Mouse (Mus musculus): ENCODE results near the gene Gm960.
A peak's percentile ranks its signal among the peaks of the same experiment; 100 is the strongest.

Gene Gm960

DNA sequence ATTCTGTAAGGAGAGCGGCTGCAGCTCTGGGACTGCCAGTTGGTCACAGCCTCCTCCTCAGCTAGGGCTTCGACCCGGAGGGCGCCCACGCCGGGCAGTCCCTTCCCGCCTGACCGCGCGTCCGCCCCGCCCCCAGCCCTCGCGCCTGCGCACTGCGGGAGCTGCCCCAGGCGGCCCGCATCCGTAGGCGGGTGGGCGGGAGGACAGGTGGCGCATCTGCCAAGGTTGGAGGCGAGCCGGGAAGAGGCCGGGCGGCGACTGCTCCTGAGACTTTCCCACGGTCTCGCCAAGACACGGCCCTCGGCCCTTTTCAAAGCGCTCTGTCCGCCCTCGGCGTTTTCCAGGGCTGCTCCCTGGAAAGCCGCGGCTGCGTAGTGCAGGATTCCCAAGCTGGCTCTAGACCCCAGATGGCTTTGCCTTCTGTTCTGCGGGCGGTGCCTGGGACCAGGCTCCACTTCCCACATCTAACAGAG lies at the start of gene Gm960:
TSS of gene Gm960 (minus strand) at position 464 of the 473 bp plus-strand sequence.
- DNase-seq (ENCODE audit: inconsistent ontology term), result peak; percentile 90

DNA sequence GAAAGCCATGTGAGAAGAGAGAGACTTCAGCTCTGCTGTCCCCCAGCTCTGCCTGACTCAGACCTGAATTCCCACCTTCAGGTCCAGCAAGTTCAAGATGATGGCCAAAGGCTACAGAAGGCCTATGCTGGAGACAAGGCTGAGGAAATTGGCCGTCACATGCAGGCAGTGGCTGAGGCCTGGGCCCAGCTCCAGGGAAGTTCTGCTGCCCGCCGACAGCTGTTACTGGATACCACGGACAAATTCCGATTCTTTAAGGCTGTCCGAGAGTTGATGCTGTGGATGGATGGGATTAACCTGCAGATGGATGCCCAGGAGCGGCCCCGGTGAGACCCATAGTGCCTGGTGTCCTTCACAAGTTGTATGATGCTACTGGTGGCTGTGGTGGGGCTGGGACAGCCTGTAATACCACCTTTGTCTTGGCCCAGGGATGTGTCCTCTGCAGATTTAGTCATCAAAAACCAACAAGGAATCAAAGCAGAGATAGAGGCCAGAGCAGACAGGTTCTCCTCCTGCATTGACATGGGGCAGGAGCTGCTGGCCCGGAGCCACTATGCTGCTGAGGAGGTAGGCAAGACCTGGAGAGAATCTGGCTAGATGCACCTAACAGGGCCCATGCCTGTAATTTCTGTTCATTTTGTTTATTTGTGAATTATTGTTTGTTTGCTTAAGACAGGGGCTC lies 49.3 kb upstream of the Gm960 start:
- DNase-seq (ENCODE audit: inconsistent ontology term), result no peak

DNA sequence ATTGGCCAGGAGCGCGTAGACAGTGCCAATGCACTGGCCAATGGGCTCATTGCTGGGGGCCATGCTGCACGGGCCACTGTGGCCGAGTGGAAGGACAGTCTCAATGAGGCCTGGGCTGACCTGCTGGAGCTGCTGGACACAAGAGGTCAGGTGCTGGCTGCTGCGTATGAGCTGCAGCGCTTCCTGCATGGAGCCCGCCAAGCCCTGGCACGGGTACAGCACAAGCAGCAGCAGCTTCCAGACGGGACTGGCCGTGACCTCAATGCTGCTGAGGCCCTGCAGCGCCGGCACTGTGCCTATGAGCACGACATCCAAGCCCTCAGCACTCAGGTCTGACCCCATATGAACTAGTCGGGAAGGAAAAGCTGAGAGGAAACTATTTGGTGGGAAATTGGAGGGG lies 48.1 kb upstream of the Gm960 start:
- peak; percentile 39 for DNase-seq (ENCODE audit: inconsistent ontology term)

DNA sequence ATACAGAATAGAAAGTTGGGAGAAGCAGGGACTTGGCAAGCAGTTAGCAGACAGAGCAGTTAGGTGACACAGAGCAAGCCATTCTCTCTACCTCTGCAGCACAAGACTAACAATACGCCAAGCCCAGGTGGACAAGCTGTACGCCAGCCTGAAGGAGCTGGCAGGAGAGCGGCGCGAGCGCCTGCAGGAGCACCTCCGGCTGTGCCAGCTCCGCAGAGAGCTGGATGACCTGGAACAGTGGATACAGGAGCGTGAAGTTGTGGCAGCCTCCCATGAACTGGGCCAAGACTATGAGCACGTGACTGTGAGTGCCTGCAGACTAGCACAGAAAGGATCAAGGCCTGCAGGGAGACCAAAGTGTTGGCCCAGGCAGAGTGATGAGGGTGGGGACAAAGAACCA lies 47.2 kb upstream of the Gm960 start:
- no peak for DNase-seq (ENCODE audit: inconsistent ontology term)

DNA sequence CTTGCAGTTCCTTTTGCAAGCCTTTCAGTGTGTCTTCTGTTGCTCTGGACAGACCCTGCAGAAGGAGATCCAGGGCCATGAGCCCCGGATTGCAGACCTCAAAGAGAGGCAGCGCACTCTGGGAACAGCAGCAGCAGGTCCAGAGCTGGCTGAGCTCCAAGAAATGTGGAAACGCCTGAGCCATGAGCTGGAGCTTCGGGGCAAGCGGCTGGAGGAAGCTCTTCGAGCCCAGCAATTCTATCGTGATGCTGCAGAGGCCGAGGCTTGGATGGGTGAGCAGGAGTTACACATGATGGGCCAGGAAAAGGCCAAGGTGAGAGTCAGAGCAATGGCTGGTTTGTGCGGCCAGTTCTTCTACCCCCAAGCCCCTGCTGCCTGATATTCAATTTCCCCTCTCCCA lies 46.6 kb upstream of the Gm960 start:
- DNase-seq (ENCODE audit: inconsistent ontology term), result peak; percentile 35

DNA sequence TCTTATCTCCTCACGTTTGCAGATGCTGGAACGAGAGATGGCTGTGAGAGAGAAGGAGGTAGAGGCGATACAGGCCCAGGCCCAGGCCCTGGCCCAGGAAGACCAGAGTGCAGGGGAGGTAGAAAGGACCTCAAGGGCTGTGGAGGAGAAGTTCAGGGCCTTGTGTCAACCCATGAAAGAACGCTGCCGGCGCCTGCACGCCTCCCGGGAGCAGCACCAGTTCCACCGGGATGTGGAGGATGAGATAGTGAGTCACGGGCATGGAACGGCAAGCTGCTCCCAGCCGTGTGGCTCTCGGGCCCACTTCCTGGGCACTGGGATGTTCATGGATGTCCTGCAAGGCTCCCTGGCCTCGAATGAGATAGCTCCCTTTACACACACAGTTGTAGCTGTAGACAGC lies 45.6 kb upstream of the Gm960 start:
- DNase-seq (ENCODE audit: inconsistent ontology term), result no peak

DNA sequence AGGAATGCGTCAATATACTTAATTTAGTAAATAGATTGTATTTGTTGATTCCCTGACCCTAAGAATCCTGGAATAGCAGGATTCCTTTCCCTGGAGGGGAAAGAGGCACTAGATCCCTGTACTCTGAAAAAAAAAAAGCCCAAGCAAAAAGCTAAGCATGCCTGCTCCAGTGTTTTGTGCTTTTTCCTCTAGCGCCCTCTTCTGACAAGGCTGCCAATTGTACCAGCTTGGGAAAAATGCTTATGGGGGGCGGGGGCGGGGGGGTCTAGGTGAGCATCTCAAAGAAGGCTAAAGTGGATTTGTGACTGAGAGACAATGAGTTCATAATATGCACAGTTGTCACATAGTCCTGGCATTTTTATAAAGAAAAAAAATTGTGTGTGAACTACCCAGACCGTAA lies 45.1 kb upstream of the Gm960 start:
- peak; percentile 33 for DNase-seq (ENCODE audit: inconsistent ontology term)

DNA sequence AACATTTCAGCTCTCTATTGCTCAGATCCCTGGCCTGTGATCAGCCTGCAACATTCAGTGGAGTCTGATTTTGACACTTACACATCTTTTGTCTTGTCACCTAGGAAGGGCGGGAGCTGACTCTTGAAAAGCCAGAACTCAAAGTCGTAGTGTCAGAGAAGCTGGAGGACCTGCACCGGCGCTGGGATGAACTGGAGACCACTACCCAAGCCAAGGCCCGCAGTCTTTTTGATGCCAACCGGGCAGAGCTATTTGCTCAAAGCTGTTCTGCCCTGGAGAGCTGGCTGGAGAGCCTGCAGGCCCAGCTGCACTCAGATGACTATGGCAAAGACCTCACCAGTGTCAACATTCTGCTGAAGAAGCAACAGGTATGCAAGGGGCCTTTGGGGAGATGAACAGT lies 43.8 kb upstream of the Gm960 start:
- DNase-seq (ENCODE audit: inconsistent ontology term), result no peak

DNA sequence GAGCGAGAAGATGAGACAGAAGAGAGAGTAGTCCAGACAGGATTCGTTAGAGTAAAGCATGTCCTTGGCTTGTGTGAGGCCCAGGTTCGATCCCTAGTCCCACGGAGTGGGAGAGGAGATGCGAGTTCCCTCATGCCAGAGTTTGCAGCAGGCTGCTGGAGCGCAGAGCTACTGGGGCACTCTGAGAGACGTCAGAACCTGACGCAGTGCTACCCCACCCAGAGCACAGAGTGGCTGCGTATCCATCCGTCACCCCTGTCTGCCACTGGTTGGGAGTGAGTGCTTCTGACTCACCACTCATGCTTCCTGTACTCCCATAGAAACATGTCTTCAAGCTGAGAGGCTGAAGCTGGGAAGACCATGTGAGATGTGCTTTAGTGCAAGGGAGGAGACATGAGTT lies 43.0 kb upstream of the Gm960 start:
- no peak for DNase-seq (ENCODE audit: inconsistent ontology term)

DNA sequence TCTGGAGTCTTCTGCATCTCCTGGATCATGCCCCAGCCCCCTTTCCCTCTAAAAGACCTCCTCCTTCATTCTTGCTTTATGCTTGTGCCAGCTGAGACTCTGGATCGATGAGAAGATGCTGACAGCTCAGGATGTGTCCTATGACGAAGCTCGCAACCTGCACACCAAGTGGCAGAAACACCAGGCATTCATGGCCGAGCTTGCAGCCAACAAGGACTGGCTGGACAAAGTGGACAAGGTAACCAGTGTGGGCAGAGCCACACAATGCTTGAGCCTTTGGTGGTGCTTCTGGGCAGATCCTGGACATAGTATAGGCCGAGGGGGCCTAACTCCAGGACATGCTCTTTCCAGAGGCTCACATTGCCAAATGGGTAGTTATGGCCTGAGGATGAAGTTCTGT lies 41.3 kb upstream of the Gm960 start:
- DNase-seq (ENCODE audit: inconsistent ontology term), result no peak

DNA sequence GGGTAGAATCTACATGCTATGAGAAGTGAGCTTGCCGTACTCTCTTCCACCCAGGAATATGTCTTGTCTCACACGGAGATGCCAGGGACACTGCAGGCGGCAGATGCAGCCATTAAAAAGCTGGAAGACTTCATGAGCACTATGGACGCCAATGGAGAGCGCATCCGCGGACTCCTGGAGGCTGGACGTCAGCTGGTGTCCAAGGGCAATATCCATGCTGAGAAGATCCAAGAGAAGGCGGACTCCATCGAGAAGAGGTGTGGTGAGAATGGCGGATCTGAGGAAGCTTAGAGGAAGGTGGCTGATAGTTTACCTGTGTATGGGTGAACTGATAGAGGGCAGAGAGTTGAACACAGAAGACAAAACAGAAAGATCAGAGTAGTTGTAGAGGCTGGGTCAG lies 40.6 kb upstream of the Gm960 start:
- no peak for DNase-seq (ENCODE audit: inconsistent ontology term)

DNA sequence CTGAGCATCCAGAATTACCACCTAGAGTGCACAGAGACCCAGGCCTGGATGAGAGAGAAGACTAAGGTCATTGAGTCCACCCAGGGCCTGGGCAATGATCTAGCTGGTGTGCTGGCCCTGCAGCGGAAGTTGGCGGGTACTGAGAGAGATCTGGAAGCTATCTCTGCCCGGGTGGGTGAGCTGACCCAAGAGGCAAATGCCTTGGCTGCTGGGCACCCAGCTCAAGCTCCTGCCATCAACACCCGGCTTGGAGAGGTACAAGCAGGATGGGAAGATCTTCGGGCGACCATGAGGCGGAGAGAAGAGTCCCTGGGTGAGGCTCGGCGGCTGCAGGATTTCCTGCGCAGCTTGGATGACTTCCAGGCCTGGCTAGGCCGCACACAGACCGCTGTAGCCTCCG lies 39.4 kb upstream of the Gm960 start:
- no peak for DNase-seq (ENCODE audit: inconsistent ontology term)

DNA sequence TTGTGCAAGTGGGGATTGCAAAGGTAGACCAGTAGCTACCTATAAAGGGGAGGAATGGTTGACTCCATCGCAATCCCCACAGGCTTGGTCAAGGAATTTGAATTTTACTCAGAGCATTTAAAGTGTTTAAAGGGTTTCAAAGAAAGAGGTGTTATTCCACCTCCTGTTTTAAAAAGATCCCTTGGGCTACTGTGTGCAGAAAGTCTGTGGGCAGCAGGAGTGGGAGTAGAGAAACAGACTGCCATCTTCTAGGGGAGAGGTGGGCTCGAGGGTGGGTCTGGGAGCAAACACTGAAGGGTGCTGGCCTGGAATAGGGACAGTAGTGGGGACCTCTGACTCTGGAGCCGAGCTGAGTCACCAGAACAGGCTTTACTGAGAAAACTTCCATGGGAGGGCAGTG lies 34.6 kb upstream of the Gm960 start:
- no peak for DNase-seq (ENCODE audit: inconsistent ontology term)

DNA sequence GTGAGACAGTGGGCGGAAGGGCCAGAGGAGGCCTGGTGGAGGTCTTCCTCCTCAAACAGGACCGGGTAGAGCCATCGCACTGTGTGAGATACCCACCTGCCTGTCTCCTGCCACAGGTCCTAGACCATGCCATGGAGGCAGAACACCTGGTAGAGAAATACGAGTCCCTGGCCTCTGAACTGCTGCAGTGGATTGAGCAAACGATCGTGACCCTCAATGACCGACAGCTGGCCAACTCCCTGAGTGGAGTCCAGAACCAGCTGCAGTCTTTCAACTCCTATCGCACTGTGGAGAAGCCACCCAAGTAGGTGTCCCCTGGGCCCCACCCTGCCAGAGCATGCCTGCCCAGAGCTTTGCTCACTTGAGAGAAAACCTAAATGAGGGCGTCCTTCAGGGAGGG lies 30.7 kb upstream of the Gm960 start:
- no peak for DNase-seq (ENCODE audit: inconsistent ontology term)

DNA sequence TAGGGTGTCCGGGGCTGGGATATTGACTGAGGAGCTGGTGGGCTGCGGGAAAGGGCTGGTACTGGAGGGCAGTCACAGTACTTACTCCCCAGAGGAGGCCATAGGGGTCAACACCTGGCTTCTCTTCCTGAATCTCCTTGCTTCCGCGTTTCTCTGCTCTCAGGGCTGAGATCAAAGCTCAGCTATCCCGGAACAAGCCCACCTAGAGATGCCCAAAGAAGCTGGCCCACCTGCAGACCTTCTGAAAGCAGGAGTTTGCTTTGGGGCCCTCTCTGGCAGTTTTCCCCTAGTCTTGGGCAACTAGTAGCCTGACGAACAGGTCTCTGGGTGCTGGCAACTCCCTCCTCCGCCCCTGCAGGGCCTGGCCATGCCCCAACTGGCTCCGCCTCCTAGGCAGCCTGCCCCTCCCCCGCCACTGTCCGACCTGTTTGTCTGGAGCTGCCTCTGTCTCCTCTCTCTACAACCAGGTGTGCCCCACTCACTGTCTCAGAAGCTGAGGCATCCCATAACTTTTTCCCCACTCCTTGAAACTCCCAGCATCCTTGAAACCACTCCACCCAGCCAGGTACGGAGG lies 22.3 kb upstream of the Gm960 start:
- no peak for DNase-seq (ENCODE audit: inconsistent ontology term)

DNA sequence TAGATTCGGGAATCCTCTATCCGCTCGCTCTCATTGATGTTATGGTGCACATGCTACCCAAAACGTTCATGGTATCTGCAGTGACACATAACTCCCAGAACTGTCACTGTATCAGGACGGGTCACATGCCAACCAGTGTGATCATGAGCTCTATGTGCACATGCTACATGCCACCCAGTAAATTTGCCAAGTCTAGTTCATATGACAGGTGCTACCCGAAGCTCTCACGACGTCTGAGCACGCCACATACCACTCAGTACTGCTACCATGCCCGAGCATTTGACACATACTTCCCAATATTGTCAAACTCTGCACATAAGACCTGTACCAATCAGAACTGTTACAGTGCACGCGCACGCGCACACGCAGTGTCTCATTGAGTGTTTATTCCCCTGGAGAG lies 21.6 kb upstream of the Gm960 start:
- DNase-seq (ENCODE audit: inconsistent ontology term), result no peak

DNA sequence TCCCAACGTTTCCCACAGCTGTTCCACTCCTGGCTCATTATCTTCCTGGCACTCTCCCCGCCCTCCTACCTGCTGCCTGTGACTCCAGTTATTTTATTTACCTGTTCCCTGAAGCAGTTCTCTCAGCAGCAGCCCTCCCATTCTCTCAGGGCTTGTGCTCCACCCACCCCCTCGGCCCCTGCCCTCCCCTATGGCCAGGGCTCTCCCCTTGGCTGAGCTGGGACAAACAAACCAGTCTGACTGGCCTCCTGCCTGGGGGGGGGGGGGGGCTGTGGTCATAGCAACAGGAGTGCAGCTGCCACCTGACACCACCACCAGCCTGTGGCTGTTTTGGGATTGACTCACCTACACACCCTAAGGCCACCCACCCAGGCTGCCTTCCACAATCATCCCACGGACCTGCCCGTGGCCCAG lies 20.9 kb upstream of the Gm960 start:
- DNase-seq (ENCODE audit: inconsistent ontology term), result peak; percentile 77

DNA sequence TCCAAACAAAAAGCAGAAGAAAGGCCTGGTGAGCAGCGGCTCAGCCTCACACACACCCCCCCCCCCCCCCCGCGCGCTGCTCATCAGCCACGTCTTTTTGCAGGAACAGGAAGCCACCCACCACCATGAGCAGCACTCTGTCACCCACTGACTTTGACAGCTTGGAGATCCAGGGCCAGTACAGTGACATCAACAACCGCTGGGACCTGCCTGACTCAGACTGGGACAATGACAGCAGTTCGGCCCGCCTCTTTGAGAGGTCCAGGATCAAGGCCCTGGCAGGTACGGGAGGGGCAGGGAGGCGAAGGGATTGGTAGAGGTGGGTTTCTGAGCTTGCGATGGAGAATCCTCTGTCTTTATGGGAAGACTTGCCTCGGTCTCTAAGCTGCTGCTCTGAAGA lies 20.2 kb upstream of the Gm960 start:
- no peak for DNase-seq (ENCODE audit: inconsistent ontology term)

DNA sequence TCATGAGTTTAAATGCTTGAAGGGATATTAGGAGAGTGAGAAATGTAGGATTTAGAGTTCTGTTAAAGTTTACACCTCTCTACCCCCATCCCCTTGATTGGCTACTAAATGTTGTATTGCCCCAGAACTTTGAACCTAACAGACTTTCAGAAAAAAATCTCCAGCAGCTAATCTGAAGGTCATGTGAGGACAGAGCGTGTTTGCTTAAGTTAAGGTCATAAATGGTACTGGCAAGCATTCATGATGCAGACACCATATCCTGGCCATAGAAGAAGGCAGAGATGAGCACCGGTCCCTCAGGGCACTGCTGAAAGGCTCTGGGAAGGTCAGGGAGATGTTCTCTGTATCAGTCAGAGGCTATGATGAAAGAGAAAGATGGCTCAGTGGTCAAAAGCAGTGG lies 18.8 kb upstream of the Gm960 start:
- DNase-seq (ENCODE audit: inconsistent ontology term), result no peak

DNA sequence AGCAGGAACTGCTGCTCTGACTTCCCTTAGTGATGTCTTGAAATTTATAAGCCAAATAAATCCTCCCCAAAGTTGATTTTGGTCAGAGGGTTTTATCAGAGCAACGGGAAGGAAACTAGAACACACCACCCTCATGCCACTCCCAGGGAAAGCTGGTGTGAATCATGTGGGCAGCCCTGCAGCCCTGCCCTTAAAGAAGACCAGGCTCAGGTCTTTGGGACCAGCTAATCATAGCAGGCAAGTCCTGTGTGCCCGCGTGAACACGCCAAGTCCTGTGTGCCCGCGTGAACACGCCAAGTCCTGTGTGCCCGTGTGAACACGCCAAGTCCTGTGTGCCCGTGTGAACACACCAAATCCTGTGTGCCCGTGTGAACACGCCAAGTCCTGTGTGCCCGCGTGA lies 18.3 kb upstream of the Gm960 start:
- DNase-seq (ENCODE audit: inconsistent ontology term), result no peak

DNA sequence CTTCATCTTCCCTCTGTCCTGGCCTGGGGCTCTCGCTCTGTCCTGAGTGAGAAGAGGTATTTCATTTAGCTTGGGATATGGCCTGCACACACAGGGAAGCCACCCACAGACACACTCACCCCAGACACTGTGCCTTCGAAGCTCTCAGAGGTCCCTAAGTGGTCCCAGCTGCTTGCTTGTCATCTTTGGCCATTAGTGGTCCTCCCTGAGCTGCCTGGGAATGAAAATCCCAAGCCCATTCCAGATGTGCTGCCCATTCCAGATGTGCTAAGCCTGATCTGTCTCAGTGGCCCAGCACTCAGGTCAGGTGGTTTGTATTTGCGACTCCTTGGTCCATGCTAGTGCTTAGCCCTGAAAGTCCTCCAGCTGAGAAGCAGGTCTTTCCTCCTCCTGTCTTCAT lies 15.4 kb upstream of the Gm960 start:
- DNase-seq (ENCODE audit: inconsistent ontology term), result no peak

DNA sequence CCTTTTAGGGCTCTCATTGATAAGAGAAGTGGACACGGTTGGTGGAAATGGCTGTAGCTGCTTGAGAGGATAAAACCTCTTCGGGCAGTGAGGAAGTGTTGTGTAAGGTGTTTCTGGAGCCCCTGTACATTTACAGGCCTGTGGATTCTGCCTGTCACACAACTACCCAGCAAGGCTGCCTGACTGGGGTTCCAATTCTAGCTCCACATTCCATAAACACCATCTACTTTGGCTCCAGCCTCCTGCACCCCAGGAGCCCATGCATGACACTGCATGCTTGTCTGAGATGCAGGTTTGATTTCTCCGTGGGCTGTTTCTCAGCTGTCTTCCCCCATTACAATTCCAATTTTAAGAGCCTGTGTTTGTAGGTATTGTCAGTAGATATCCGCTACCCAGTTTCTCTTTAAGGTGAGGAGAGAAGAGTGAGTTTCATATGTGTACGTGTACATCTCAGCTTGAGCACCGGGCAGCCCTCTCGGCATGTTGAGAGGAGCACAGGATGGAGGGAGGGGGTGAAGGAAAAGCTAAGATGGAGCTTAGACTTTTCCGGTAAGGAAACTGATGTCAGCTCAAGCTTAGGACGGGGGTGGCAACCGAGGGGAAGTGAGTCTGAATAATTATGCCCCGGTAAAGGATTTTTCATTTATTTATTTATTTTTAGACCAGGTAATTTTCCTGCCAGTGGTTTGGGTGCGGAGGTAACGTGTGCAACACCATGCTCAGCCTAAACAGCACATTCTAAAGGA lies 14.5 kb upstream of the Gm960 start:
- DNase-seq (ENCODE audit: inconsistent ontology term), result no peak

DNA sequence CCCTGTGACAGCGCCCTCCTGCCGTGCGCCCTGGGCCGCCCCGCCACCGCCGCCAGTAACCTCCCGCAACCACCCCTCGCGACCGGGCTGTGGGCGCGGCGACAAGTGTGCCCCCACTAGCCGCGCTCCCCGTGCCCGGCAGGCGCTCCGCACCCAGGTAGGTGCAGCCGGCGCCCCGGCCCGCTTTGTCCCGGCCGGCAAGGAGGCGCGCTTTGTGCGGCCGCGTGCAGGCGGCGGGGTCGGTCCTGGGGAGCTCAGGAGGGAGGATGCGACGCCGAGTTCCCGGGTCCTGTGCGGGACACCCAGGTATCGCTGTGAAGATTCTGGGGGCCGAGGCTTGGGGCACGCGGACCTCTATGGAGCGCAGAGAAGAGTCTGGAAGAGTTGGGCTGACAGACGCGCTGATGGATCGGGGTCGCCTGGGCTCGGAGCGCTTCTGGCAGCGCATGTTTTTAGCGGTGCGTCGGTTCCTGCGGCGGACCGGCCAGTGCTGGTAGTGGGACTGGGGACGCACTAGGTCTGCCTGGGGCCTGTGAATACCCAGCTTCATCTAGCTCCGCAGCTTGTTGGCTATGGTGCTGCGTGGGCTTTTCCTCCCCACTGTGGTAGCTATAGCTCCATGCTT lies 13.8 kb upstream of the Gm960 start:
- DNase-seq (ENCODE audit: inconsistent ontology term), result peak; percentile 36

Data from Muller cell, postnatal 12 days (primary cell).